Mouse (Mus musculus) limb, embryonic 15.5 days (tissue): ENCODE measurements around the gene Sobp. TPM values are rescaled to one million over a fixed set of nuclear protein-coding genes. Genes with fewer than 3 reads are reported as not detected.

ENCODE experiments used
- ATAC-seq: fragments of 200-750 bp; cut with Nextera tagmentation; 2 replicates; pipeline ENCODE4 v1.8.0; 2017; ENCODE audit warnings: low read depth, moderate TSS enrichment; ENCODE audit not compliant: insufficient number of reproducible peaks, low FRiP score, low TSS enrichment
- H3K27ac ChIP-seq: fragments of 300-500 bp; sonication (generic); 2 replicates; pipeline ENCODE4 v1.5.1; 2015; ENCODE audit warnings: moderate library complexity, mild to moderate bottlenecking, inconsistent platforms
- H3K27me3 ChIP-seq: fragments of 300-500 bp; sonication (generic); 2 replicates; pipeline ENCODE4 v1.6.1; 2015; ENCODE audit warnings: inconsistent platforms
- H3K36me3 ChIP-seq: fragments of 300-500 bp; sonication (generic); 2 replicates; pipeline ENCODE4 v1.6.1; 2015; ENCODE audit warnings: inconsistent platforms
- H3K4me1 ChIP-seq: fragments of 300-500 bp; sonication (generic); 2 replicates; pipeline ENCODE4 v1.6.1; 2015; ENCODE audit warnings: inconsistent platforms
- H3K4me2 ChIP-seq: fragments of 300-500 bp; sonication (generic); 2 replicates; pipeline ENCODE4 v1.6.1; 2015; ENCODE audit warnings: mild to moderate bottlenecking, inconsistent platforms
- H3K4me3 ChIP-seq: fragments of 300-500 bp; sonication (generic); 2 replicates; pipeline ENCODE4 v1.5.1; 2015; ENCODE audit warnings: mild to moderate bottlenecking, inconsistent platforms
- H3K9ac ChIP-seq: fragments of 300-500 bp; sonication (generic); 2 replicates; pipeline ENCODE4 v1.6.1; 2015; ENCODE audit warnings: inconsistent platforms
- H3K9me3 ChIP-seq: fragments of 300-500 bp; sonication (generic); 2 replicates; pipeline ENCODE4 v1.6.1; 2016; ENCODE audit warnings: inconsistent platforms
- WGBS: fragments of 180-500 bp; shearing (Covaris S2); methylation state at CpG from one replicate; pipeline ENCODE4 v1.1.7; 2015; 5-methylcytosine and 5-hydroxymethylcytosine counted together
- polyA plus RNA-seq: library from polyadenylated mRNA; unstranded; fragments of >200 nt; fragmentation: Nextera tagmentation; extraction: Ambion mirVana; gene quantifications from 2 replicates; pipeline ENCODE4 v1.2.1, GENCODE M21; 2015

The Sobp gene
- polyA plus RNA-seq, 1 experiment from 2014 or later = 2.9 TPM

DNA sequence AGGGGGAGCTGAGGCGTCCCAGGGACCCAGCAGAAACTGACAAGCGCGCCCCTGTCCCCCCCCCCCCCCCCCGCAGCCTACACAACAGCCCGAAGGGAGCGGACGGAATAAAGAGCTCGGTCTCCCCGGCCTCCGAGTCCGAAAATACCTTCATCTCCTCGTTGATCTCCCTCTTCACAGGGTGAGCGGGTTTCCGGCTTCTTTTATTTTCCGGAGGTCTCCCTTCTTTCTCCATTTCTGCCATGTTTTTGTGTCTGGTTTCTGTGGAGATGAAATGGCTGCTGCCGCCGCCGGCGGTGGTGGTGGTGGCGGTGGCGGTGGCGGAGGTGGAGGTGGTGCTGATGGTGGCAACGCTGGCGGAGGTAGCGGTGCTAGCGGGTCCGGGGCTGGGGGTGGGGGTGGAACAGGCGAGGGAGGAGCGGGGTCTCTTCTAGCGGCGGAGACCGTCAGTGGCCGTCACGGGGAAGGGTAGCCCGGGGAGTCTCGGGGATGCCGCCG is 453 bp downstream of the Sobp start:
- ATAC-seq = peak; percentile 30; the same call in 1 of the 2 replicates
- WGBS = under 1% methylated on average over 31 of the region's 38 CpGs

DNA sequence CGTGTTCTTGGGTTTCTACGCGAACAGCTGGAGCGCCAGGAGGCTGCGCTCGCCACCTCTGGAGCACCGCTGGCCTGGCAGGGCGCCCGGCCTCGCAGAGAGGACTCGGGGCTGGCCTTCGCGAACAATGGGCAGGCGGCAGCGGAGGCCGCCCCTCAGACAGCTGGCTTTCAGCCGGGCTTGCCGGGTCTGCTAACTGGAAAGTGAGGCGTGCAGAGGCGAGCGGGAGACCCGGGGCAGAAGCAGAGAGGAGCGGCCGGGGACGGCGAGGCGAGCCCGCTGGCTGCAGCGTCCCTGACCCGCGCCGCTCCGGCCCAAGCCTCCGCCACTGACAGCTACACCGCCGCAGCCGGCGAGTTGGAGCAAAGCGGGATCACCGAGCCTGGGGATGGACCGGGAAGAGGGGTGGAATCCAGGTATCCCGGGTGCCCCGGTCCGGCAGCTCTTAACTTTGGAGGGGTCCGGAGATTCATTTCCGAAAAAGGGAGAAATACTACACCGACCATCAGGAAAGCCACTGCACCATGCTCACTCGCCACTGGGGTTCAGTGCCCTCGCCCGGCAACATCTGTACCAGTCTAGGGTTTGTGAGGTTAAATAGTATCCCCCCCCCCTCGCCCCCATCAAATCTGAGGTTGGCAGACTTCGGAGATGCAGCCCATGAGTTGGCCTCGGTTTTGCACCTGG is 1.0 kb downstream of the Sobp start:
- Histone ChIP-seq H3K4me2 (peak overlapping the region; percentile 89), H3K9me3 (no peaks in the 10 kb centered on the region), H3K9ac (peak overlapping the region; percentile 72), H3K4me1 (peaks cover 30% of the 10 kb centered on the region), H3K36me3 (no peaks in the 10 kb centered on the region), H3K27ac (peak overlapping the region; percentile 87), H3K27me3 (peaks cover 18% of the 10 kb centered on the region; the same call in 1 of the 2 replicates), H3K4me3 (peak overlapping the region; percentile 87)
- under 1% methylated on average over 53 of the region's 53 CpGs for WGBS
- peak; percentile 56; the same call in 1 of the 2 replicates for ATAC-seq

More for the DNA sequence above, 453 bp downstream of the Sobp start:
- peak overlapping the region; percentile 87 for H3K27ac ChIP-seq
- no peaks in the 10 kb centered on the region for H3K9me3 ChIP-seq
- peaks cover 18% of the 10 kb centered on the region; the same call in 1 of the 2 replicates for H3K27me3 ChIP-seq
- H3K4me1 ChIP-seq = peaks cover 30% of the 10 kb centered on the region
- H3K36me3 ChIP-seq = no peaks in the 10 kb centered on the region
- H3K4me2 ChIP-seq = peak overlapping the region; percentile 89
- H3K4me3 ChIP-seq = peak overlapping the region; percentile 87
- peak overlapping the region; percentile 72 for H3K9ac ChIP-seq

DNA sequence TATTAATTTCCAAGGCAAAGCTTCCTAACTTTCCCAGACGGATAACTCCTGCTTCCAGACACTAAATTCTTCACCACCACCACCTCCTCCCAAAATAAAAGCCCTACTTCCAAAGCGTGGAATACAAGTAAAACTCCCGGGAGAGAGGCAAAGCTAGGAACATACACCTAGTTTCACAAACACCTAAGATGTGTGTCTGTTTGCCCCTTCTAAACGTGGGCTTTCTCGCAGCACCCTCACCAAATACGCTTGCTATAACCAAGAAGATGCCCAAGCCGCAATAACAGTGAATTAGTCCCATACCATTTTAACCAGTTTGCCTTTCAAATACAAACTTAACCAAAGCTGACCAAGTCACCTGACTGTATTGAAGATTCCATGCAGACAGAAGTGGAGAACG is 1.8 kb downstream of the Sobp start:
- H3K36me3 ChIP-seq = no peaks in the 10 kb centered on the region
- WGBS = 3% methylated on average over 8 of the region's 8 CpGs
- ATAC-seq = no peak
- peak overlapping the region; percentile 87 for H3K4me3 ChIP-seq
- peaks cover 35% of the 10 kb centered on the region for H3K4me1 ChIP-seq
- H3K9me3 ChIP-seq = no peaks in the 10 kb centered on the region
- H3K4me2 ChIP-seq = peak overlapping the region; percentile 89
- H3K27me3 ChIP-seq = peaks cover 18% of the 10 kb centered on the region; the same call in 1 of the 2 replicates
- H3K27ac ChIP-seq = no peak overlapping the region
- H3K9ac ChIP-seq = peak overlapping the region; percentile 72; the same call in 1 of the 2 replicates

DNA sequence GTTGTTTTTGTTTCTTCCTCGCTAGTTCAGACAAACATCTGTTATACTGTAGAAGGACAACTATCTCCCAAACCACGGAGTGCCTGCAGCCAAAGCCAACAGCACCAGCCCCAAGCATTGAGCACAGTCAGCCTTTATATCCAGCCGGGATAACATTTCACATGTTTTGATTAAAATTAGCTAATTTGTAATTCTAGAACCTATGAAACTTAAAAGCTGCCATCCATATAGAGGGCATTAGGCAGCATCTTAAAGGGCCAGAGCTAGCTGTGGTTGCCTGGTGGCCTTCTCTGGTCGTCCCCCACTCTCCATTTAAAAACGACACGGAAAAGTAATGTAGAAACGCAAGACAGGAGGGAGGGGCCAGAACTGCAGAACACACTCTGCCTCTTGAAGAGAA is 2.3 kb downstream of the Sobp start:
- 4% methylated on average over 7 of the region's 7 CpGs for WGBS

DNA sequence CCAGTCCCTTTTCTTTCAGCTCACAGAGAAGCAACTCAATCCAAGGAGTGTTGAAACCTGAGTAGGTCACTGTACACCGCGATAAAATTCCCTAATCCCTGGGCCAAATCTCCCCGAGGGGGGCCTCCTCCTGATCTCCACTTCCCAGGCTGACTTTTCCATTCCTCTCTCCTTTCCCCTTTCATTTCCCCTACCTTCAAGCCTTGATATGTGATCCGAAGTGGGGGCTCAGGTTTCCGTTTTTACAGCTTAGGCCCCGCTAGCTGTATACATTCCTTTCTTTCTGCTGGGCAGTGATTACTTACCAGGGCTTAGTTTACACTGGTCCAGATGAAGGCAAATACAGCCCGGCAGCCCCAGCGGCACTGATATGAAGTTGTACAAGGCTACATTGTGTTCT is 3.2 kb downstream of the Sobp start:
- Histone ChIP-seq H3K36me3 (no peaks in the 10 kb centered on the region), H3K9me3 (no peaks in the 10 kb centered on the region), H3K27ac (no peak overlapping the region), H3K4me1 (peaks cover 35% of the 10 kb centered on the region), H3K4me2 (peak overlapping the region; percentile 89), H3K9ac (no peak overlapping the region), H3K4me3 (peak overlapping the region; percentile 21), H3K27me3 (peaks cover 17% of the 10 kb centered on the region; the same call in 1 of the 2 replicates)
- 5% methylated on average over 8 of the region's 8 CpGs for WGBS
- no peak for ATAC-seq

More for the DNA sequence above, 2.3 kb downstream of the Sobp start:
- no peak overlapping the region for H3K9ac ChIP-seq
- no peak for ATAC-seq
- peak overlapping the region; percentile 87 for H3K4me3 ChIP-seq
- no peaks in the 10 kb centered on the region for H3K9me3 ChIP-seq
- no peak overlapping the region for H3K27ac ChIP-seq
- peaks cover 18% of the 10 kb centered on the region; the same call in 1 of the 2 replicates for H3K27me3 ChIP-seq
- no peaks in the 10 kb centered on the region for H3K36me3 ChIP-seq
- H3K4me1 ChIP-seq = peaks cover 35% of the 10 kb centered on the region
- H3K4me2 ChIP-seq = peak overlapping the region; percentile 89

DNA sequence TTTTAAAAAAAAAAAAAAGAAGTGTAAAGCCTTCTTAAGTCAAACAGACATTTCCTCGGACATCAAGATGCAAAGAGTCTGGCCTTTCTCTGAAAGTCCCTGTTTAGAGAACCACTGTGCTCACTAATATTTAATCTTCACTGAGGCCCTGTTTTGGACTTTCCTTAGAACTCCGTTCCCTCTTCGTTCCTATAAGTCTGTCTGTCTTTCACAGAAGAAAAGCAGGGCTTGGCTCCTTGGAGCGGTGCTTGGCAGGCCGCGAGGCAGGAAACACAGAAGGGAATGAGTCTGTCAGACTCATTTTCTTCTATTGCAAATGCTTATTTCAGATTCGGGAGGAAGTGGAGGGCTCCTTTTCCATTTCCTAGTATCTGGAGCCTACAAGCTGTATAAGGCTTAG is 5.5 kb downstream of the Sobp start:
- no peak overlapping the region for H3K9ac ChIP-seq
- H3K4me1 ChIP-seq = peaks cover 24% of the 10 kb centered on the region
- no peak overlapping the region for H3K4me3 ChIP-seq
- no peak for ATAC-seq
- 68% methylated on average over 7 of the region's 7 CpGs for WGBS
- 0 out of 2 replicates have a peak, but pooled peaks cover 3% of the 10 kb centered on the region for H3K27me3 ChIP-seq
- no peaks in the 10 kb centered on the region for H3K36me3 ChIP-seq
- no peak overlapping the region for H3K4me2 ChIP-seq
- H3K9me3 ChIP-seq = no peaks in the 10 kb centered on the region
- no peak overlapping the region for H3K27ac ChIP-seq

DNA sequence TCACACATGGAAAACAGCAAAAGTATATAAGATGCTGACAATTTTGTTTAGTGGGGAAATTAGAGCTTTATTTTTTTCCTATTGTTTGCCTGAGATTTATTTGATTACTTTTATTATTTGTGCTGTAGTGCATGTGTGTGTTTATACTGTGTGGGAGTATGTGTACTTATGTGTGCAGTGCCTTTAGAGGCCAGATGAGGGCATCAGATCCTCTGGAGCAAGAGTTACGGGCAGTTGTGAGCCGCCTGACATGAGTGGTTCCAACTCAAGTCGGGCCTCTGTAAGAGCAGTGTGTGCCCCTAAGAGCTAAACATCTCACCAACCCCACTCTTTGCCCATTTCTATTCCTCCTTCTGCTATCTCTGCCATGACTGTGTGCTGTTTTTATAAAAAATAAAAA is 7.5 kb downstream of the Sobp start:
- no peak overlapping the region for H3K4me3 ChIP-seq
- H3K27ac ChIP-seq = no peak overlapping the region
- no peak for ATAC-seq
- H3K9me3 ChIP-seq = no peaks in the 10 kb centered on the region
- H3K9ac ChIP-seq = no peak overlapping the region
- H3K36me3 ChIP-seq = no peaks in the 10 kb centered on the region
- peaks cover 19% of the 10 kb centered on the region for H3K4me1 ChIP-seq
- H3K27me3 ChIP-seq = 0 out of 2 replicates have a peak, but pooled peaks cover 3% of the 10 kb centered on the region
- 93% methylated on average over 3 of the region's 3 CpGs for WGBS
- H3K4me2 ChIP-seq = no peak overlapping the region

DNA sequence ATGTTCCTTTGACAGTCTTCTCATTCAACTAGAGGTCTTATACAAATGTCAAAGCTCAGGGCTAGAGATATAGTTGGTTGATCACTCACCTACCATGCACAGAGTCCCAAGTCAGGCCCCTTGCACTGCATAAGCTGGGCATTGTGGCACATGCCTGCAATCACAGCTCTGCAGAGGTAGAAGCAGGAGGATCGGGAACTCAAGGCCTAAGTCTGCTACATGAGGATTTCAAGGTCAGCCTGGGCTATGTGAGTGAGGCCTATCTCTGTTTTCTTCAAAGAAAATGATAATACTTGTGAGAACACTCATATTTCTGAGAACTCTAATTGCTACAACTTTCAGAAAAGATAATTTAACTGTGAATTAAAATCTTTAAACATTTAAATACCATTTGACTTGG is 8.2 kb downstream of the Sobp start:
- H3K4me2 ChIP-seq = no peak overlapping the region
- H3K4me1 ChIP-seq = peaks cover 17% of the 10 kb centered on the region
- no peak overlapping the region for H3K27ac ChIP-seq
- H3K27me3 ChIP-seq = 0 out of 2 replicates have a peak, but pooled peaks cover 3% of the 10 kb centered on the region
- WGBS = 91% methylated on average over 1 of the region's 1 CpGs
- H3K9me3 ChIP-seq = no peaks in the 10 kb centered on the region
- H3K9ac ChIP-seq = no peak overlapping the region
- no peak for ATAC-seq
- H3K4me3 ChIP-seq = no peak overlapping the region
- no peaks in the 10 kb centered on the region for H3K36me3 ChIP-seq

DNA sequence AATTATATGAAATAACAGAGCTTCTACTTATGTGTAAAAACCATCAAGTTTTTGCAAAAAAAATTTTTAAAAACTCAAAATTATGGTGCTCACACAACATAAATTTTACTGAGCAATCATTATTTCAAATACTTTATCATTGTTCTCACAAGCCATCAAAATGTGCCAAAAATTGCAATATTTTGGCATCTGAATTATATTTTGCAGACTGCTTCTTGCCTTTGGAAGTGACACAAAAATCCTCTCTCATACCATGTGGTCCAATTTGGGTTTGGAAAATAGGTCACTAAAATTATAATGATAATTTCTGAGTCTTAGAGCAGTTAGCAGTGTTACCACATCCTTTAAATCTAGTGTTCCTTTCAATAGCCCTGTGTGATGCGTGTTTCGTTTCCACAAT is 9.9 kb downstream of the Sobp start:
- ATAC-seq = no peak
- WGBS = 91% methylated on average over 2 of the region's 2 CpGs
- H3K4me1 ChIP-seq = peaks cover 9% of the 10 kb centered on the region; the same call in 1 of the 2 replicates
- no peak overlapping the region for H3K4me3 ChIP-seq
- no peaks in the 10 kb centered on the region for H3K27me3 ChIP-seq
- no peaks in the 10 kb centered on the region for H3K9me3 ChIP-seq
- H3K36me3 ChIP-seq = no peaks in the 10 kb centered on the region
- no peak overlapping the region for H3K4me2 ChIP-seq
- H3K27ac ChIP-seq = no peak overlapping the region
- no peak overlapping the region for H3K9ac ChIP-seq

DNA sequence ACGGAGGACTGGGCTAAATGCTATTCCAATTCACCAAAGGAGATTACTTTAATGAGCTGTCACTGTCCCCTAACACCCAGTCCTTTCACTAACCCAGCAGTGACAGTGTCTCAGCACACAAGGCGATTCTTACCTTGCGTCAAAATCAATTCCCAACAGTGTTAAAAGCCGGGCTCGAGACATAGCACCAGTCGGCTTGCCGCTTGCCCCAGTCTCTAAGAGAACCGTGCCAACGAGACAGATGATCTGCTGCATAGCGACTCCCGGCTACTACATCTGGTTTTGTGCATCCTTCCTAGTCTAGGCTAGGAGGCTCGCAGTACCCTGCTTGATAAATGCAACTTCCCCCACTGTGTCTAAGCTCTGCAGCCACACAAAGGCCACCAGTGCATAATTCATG is 12.0 kb downstream of the Sobp start:
- no peaks in the 10 kb centered on the region for H3K27me3 ChIP-seq
- no peak for ATAC-seq
- H3K36me3 ChIP-seq = no peaks in the 10 kb centered on the region
- H3K4me2 ChIP-seq = no peak overlapping the region
- H3K9ac ChIP-seq = no peak overlapping the region
- H3K9me3 ChIP-seq = no peaks in the 10 kb centered on the region
- 75% methylated on average over 12 of the region's 12 CpGs for WGBS
- no peak overlapping the region for H3K27ac ChIP-seq
- no peak overlapping the region for H3K4me3 ChIP-seq
- no peaks in the 10 kb centered on the region for H3K4me1 ChIP-seq

DNA sequence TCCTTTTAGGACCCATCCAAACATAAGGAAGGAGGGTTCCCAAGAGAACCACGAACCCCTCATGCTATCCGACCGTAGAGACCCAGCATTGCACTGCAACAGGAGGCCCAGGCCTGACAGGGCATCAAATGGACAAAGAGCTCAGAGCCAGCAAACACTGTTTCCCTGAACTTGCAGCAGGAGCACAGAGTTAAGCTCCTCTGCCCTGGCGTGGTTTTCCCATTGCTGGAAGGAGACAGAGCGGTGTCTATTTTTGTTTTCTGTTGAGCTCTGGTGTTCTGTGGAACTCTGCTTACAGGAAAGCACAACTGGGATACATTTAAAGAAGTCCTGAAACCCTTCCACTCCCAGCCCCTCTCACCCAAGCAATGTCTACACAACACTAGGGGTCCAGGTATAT is 15.0 kb downstream of the Sobp start:
- Histone ChIP-seq H3K36me3 (no peaks in the 10 kb centered on the region), H3K4me1 (peaks cover 8% of the 10 kb centered on the region), H3K9ac (no peak overlapping the region), H3K27me3 (no peaks in the 10 kb centered on the region), H3K27ac (no peak overlapping the region), H3K9me3 (no peaks in the 10 kb centered on the region), H3K4me3 (no peak overlapping the region), H3K4me2 (no peak overlapping the region)
- no peak for ATAC-seq
- WGBS = 76% methylated on average over 5 of the region's 5 CpGs

DNA sequence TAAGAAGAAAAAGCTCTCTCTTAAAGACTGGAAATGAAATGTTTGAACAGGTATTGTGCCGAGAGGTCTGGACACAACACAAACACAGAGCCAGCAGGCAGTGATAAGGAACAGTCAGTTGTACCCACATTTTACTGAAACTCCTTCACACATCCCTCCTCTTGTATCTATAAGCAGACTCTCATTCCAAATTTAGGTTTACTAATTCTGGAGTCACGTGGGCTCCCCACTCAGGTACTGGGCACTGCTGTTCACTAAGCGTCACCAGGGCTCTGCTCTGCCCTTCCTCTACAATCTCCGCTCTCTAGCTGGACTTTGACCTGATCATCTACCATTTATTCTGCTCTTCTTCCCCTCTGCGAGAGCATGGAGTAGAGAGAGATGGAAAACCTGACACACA is 15.4 kb downstream of the Sobp start:
- no peaks in the 10 kb centered on the region for H3K9me3 ChIP-seq
- H3K36me3 ChIP-seq = no peaks in the 10 kb centered on the region
- H3K27me3 ChIP-seq = no peaks in the 10 kb centered on the region
- H3K4me1 ChIP-seq = peaks cover 8% of the 10 kb centered on the region
- H3K9ac ChIP-seq = no peak overlapping the region
- H3K4me2 ChIP-seq = no peak overlapping the region
- H3K4me3 ChIP-seq = no peak overlapping the region
- ATAC-seq = no peak
- 84% methylated on average over 5 of the region's 5 CpGs for WGBS
- no peak overlapping the region for H3K27ac ChIP-seq
